Mouse (Mus musculus): ENCODE measurements at regions not wholly inside any gene's neighbourhood (a gene's known extent, or its start where the extent isn't known, plus 50 kb on each side); places are given as distances from the start of the nearest gene placed in this dataset.
A peak's percentile ranks its signal among the peaks of the same experiment; 100 is the strongest.

DNA sequence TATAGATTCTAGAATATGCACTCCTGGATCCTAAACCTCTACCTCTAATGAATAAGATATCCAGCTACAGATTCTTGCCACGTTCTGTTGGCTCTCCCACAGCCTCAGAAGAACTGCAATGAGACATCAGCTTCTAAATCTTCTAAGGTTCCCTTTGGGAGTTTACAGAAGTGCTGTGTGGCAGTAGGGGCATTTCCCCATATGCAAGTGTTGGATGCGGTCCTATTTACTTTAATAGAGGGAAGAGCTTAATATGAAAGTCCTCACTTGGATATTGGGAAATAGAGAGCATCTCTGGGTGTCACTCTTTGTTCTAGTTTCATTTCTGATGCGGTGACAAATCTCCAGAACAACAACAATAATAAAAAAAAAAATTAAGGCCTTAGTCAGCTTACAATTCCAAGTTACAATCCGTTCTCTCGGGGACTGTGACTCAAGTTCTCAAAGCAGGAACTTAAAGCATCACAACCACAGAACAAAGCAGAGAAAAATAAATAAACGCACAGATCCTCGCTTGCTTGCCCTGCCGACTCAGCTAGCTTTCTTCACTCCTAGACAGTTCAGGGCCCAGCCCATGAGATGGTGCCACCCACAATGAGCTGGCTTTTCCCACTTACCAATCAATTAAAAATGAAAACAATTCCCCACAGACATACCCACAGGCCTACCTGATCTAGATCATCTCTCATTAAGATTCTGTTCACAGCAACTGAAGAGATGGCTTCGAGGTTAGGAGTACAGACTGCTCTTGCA lies 204.4 kb upstream of the Cited2 start:
- no peak for DNase-seq (ENCODE audit: low read depth)

DNA sequence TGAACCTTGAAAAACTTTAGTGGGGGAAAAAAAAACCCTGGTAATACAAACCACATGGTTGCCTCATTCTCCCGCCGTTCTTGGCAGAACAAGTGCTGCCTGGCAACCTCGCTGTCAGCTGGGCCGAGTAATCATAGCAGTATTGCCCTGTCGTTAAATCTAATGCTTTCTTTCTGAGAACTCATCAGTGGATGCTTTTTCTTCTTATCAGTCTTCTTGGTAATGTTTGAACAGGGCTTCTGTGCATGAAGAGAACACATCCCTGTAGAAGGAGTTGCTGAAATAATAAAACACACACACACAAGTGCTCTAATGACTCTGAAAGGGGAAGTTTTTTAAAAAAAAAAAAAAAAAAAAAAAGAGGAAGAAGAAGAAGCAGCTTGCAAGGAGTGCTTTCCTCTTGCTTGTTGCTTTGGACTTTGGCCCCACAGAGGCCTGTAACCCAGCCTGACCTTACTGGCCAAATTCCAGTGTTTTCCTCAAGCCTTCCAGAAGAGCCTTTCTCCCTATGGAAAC lies 200.9 kb upstream of the Cited2 start:
- peak; percentile 54 for DNase-seq (ENCODE audit: low read depth)

DNA sequence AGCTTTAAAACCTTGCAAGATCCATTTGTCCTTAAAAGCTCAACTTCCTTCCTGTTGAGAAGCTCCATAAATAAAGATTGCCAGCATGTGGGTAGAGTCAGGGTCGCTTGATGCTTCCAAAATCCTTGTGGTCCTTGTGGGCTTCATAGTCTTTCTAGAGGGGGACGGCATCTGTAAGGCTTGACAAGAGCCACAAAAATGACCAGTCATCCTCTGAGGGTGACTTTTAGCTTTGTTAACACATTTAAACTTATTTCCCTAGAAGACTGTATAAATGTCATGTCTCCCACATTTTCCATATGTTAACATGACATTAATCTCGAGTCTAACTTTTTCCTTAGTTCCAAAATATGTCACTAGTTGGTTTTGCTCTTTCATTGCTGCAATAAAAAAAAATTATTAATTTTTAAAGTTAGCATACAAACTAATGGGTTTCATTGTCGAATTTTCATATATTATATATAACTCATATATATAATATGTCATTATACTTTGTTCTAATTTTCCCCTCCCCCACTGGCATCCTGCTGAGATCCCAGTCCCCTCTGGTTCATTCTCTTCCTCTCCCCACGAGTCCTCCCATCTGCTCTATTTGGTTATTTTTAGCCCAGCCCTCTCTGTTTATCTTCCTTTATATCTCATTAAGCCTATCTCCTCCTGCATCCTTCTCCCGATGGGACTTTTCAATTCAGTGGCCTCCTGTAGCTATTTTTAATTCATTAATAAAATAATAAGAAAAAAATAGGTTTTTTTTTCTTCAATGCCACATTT lies 199.3 kb upstream of the Cited2 start:
- DNase-seq (ENCODE audit: low read depth) = no peak

DNA sequence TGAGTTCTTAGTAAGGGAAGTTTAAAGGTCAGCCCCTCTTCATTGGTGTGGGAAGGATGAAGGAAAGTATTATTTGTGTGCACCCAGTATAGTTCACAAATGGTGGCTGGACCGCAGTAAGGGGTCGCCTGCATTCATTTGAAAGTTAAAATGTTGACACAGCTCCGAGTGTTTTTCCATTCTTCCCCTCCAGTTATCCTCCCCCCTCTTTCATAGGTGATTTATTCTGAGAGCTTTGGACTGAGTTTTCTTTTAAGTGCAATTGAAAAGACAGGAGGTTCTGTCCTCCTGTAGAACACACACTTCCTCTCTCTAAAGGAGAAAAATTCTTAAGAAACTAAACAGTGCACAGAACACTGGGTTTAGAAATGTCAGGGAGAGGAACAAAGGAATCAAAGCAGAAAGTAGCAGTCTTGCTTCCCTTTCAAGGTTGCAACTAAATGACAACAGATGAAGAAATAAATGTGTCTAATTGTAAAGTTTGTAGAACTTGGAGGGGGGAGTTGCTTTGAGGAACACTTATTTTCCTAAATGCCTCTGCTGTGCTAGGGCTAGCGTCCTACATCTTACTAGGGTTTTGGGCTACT lies 195.8 kb upstream of the Cited2 start:
- DNase-seq (ENCODE audit: low read depth) = no peak

DNA sequence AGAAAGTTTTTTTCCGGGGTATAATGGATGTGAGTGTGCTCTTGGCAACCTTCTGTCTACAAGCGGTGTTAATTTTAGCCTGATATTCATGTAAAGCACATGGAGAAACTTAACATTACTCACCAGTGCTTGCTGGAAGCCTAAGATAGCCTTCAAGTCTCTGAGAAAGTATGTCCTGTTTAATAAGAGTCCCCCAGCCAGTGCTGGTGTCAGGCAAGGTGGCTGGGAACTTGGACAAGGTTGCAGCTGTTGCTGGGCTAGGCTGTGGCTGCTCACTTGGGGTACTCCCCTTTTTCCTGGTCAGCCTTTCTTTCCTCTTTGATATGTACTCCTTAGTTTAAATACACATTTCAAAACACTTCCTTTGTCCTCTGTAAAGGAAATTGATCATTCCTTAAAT lies 194.9 kb upstream of the Cited2 start:
- DNase-seq (ENCODE audit: low read depth) = no peak

DNA sequence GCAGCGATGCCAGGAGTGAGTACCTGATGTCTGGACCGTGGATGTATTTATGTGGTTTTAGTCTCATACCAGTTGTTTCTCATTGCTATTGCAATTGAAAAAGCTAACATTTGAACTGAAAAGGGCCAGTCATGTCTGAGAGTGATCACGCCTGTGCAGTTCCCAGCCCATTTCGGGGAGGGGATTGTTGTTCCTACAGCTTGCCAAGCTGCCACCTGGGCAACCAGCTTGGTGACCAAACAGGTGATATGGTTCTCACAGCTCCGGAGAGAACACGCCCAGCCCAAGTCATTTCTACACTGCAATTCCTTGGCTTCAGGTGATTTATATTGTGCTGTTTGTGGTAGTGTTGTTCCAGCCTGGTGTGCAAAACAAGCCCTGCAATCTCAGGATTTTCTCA lies 194.2 kb upstream of the Cited2 start:
- DNase-seq (ENCODE audit: low read depth) = no peak

DNA sequence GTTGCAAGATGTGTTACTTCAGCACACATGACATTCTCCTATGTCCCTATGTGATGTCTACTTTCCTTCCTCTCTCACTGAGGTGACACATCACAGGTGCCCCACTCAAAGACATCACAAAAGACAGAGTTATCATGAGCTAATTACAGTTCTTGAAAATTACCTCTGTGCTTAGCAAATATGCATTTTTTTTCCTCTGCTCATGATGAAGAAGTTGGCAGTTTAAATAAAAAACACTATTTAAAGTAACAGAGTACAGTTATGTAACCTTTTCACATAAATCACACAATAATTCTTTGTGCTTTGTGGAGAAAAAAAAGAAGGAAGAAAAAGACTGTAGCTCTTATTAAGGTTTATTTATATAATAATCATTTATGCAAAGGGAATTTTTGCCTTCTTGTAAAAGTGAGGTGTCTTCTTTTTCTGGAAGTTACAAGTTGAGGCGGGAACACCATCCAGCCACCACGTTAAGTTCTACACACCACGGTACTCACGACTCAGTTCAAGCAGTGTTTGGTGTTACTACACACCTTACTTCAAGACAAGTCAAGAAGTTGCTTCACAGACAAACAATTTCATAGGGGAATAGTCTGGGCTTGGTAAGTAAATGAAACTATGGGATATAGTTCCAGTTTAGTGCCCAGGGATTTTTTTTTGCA lies 193.0 kb upstream of the Cited2 start:
- DNase-seq (ENCODE audit: low read depth) = no peak

DNA sequence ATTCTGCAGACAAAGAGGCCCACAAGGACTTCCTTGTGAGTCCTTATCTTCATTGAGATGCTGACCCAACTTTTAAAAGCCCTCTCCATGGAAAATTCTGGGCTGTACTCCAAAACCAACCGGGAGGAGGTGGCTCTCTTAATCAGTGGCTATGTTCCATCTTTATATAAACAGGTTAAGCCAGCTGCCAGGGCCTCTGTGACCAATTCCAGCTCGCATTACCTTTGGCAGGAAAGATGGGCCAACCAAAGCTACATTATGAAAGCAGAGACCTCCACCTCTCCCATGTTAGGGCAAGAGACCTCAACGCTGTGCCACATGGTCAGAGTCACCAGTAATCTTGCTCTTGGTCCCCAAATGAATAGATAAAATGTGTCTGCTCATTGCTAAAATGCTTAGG lies 192.0 kb upstream of the Cited2 start:
- no peak for DNase-seq (ENCODE audit: low read depth)

DNA sequence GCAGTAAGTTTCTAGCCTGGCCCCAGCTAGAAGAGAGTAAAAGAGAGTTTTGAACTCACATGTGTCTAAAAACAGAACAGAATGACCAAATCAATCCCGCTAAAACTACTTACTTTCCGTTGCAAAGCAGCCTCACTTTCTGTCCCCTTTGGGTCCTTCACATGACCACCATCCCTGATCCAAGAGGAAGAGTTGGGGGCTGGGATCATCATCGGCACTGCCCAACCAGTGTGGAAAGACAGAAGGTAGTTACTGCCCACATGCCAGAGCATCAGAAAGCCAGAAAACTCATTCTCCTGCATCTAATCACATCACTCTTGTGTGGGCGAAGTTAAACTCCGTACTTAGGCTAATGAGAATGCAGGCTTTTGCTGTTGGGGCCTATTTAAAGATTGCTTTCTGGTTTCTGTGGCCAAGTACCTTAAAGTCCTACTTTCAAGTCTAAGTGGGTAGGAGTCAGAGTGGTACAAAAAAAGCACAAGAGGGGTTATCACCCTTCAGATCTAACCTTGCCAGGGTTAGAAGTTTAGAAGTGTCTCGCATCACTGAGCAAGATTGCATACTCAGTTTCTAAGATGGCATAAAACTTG lies 184.0 kb upstream of the Cited2 start:
- DNase-seq (ENCODE audit: low read depth) = no peak

DNA sequence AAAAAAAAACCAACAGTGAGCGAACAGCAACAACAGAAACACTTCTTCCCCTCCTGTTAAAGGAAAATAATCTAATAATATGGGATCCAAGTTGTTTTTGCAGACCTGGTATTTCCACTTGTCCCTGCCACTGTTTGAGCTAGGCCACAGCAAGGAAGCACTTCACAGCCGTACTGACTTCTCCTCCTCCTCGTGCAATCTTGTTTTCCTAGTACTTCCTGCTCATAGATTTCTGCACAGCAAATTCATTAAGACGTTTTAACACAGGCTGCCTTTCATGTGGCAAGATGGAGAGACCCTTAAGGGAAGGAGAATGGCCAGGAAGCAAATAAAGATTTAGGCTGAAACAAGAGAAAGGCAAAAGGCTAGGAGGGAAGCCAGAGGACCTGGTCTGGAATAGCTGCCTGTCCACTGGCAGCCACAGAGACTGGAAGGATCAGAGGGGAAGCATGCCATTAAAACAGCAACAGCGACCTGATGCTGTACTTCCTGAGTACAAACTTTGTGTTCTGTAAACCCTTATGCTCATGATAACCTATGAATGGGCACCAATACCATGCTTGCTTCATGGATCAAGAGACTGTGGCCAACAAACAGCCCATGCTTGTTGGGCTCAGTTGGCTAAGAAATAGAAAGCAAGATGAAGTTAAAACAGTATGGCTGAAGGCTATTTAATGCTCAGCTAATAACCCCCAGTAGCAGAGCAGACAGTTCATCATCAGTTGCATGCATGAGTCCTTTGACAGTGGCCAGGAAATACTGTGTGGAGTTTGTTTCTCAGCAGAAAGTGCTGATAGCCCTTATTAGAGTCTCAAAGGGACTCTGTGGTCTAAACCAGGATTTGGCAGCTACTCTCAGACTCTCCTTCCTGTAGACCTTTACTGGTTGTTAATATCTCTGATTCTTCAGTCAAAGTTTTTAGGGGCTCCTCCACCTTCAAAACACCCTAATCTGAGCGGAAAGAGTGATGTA lies 182.3 kb upstream of the Cited2 start:
- no peak for DNase-seq (ENCODE audit: low read depth)

DNA sequence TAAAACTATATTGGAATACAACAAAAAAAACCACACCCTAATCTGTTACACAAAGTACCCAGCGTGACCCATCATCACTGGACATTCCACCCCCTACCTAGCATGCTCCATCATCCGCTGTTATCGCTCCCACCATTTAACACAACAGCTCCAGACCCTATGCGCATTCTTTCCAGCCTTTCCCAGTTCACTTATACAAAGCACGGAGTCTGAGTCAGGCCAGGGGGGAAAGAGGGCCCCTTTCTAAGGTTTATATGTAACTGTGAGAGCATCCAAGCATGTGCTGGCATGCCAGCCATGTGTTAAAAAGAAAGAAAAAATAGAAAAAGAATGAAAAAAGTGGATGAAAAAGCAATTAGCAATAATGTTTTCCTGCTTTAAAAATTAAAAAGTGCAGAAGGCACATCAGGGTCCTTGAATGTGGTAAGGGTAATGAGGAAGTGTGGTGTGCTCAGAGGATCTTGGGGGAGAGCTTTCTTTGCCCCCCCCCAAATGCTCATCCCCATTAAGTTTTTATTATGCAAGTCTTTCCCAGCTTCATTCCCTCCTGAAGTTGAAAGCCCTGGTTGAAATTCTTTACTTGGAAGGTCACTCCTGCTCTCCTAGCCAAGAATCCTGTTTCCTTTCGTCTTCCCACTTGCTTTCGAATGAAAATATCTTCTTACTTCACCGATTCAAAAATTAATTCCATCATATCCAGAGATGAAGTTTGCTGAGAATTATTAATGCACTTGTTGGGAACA lies 180.7 kb upstream of the Cited2 start:
- no peak for DNase-seq (ENCODE audit: low read depth)

DNA sequence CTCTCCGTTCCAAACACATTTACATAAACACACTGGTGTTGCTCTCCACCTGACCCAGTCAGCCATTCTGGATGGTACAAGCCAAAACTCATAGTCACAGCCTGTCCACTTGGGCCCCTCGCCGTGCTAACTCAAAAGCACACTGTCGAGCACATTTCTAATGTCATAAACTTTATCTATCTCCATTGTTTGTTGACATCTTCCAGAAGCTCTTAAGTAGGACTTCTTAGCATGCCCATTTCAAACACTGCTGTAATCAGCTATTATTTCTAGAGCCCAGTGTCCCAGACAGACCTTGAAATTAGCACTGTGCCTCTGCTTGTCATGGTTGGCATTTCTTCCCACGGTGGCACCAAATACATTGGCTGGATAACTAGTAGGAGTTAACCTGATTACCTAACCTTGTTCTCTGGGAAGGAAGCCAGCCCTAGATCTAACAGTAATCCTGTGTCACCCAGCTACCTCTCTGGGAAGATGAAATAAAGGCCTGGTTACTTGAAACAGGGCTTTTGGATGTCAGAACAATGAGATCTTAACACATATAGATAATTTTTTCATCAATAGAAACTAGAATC lies 180.1 kb upstream of the Cited2 start:
- DNase-seq (ENCODE audit: low read depth) = no peak

DNA sequence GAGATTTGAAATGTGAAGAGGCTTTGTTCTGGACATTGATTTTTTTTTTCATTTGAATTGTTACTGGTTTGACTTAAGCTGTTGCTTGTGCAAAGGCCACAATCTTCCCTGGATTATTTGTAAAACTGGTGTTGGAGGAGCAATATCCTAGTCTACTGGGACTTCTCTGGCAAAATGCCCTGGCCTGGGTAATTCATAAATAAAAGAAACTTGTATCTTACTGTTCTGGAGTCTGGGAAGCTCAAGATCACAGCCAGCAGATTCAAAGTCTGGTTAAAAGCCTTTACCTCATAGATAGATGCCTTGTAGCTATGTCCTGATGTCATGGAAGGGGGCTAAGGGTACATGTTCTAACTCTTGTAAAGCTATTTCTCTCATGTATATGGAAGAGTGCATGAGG lies 177.7 kb upstream of the Cited2 start:
- DNase-seq (ENCODE audit: low read depth) = no peak

DNA sequence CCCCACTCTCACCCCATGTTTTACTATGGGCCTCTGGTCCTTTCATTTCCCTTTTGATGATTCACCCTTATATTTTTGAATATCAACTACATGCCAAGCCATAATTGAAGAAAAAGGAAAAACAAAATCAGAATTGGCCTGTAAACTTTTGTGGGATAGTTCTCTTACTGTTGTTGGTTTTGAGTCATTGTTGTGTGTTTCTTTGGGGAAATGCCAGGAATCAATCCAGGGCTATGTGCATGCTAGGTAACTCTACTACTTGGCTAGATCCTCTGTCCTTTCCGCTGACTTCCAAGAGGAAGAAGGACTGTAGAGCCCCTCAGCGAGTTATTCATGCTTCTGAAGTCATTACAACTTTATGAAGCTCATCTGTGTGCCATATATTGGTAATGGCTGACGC lies 175.0 kb upstream of the Cited2 start:
- no peak for DNase-seq (ENCODE audit: low read depth)

DNA sequence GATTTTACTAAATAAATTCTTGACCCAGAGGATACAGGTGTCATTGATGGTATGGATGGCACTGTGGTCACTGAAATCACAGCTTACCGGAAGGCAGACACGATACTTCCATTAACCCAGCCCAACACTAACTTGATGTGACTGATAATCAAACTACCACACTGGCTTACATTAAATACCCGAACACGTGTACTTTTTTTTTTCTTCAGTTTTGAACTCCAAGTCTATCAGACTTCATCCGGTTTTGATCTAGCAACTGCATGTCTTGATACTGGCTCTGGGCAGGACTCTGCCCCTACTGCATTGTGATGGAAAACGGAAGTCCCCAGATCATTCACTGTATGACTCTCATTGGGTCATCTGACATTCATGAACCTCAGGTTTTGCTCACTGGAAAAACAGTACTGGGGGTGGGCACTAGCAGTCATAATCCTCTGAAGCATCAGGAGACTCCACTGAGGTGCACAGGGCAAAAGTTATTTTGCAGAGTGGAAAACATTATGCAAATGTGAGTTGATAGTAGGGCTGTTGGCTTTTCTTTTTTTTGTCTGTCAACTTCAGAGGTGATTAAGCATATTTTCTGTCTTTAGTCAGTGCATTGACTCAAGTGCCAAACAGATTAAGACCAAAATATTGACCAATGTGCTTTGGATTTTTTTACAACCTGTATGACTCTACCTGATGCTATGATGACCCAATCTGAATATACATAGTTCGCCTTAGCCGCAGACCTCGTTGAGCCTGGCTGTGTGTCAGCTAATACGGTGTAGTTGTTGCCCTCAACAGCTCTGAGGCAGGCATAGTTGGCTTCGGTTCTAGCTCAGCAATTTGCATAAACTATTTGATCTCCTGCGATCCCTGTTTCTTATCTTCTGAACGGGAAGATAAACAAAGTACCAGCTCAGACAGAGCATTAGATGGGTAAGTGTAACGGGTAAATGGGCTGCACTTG lies 174.1 kb upstream of the Cited2 start:
- DNase-seq (ENCODE audit: low read depth) = no peak

DNA sequence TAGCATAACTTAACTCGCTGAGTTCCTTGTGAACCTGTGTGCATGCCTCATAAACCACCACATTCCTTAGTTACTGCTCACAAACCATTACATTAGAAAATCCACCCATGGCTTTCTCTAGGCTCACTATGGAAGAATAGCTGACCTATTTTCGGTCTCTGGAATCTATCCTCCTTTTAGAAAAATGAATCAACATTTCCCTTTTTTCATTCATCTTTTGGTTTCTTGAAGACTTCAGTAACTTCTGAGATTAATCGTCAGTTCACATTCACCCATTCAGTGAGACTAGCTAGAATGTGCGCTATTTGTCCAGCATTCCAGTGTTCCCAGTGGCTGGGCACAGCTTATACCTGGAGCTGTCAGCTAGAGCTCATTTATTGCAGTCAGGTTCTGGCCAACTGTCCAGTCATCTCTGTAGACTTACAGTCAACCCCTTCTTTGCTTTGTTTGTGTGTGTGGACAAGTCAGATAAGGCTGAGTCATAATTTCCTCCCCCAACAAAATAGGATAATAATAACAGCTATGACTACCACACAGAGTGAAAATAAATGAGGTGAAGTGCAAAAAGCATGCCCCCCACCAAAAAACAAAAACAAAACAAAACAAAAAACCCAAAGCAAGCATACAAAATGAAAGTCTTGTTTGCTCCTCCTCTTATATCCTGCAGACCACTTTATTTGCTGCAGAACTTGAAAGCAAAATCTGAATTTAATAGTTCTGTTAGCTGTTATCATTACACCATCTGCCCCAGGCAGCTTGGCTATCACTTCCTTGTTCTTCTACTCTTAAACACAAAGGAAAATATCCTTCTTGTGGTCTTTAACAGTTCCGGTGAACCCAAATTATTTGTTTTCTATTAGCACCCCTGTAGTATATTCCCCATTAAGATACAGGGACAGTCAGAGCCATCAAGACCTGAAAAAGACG lies 173.0 kb upstream of the Cited2 start:
- peak; percentile 54 for DNase-seq (ENCODE audit: low read depth)

DNA sequence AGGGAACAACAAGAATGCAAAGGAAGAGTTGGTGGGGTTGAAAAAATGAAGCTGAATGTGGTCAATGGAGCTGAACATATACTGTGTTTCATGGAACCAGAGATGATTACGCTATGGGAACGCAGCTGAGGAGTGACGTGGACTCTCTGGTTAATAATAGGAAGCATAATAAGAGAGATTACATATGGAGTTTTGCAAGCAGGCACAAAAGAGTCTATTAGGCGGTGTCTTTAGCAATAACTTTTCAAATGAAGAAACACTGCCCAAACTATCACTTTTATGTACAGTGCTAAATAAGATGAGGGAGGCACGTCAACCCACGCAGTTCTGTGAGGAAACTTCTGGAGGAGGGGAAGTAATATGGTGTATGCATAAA lies 172.4 kb upstream of the Cited2 start:
- DNase-seq (ENCODE audit: low read depth) = no peak

DNA sequence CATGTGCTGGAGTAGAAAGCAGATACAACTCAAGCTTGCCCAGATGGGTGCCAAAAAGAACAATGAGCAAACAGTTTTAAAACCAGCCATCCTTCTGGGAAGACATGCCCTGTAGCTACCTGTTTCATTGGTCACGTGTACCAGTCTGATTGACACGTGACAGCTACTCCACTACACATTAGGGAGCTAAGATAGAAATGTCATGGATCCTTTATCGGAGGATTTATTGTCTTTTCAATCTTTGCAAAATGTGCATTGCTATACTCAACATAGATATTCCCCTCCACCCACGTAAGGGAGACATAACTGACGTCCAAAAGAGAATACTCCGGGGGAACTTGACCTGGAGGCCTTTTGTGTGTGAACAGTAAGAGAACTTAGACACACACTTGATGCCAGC lies 171.1 kb upstream of the Cited2 start:
- no peak for DNase-seq (ENCODE audit: low read depth)

Measured in fibroblast of lung, adult 2 months (primary cell).